Comparison of ENCODE assay signal across 15 mouse cellular contexts in genomic region chr1:138901431-138902117, GRCm38 (mm10). TPM values are rescaled to one million over a fixed set of nuclear protein-coding genes. Genes with fewer than 3 reads are reported as not detected.
DNase-seq lines count a peak whose midpoint lies in the region; TF ChIP-seq lines count a peak whose summit lies in the region.
"Had no signal": no experiment of that assay in that cellular context is flagged by ENCODE, and none has a peak within 500 bp of the region (broad histone marks: within the 10 kb centered on the region; RNA-seq: fewer than 3 reads in every experiment).

No protein-coding gene starts in this region.

- no peaks in the 10 kb centered on the region; the same call in 1 of the 2 replicates for H3K27me3 ChIP-seq in cerebellum, adult 2 months (ENCODE audit: control insufficient read depth, insufficient read depth, low read length)
- H3K27me3 ChIP-seq: hindbrain, embryonic 15.5 days had no signal

- 18% methylated on average over 16 of the region's 16 CpGs for WGBS in cerebellum, adult 2 months

- no peak overlapping the region for H3K27ac ChIP-seq in cerebellum, adult 2 months (ENCODE audit: insufficient read depth, low read length)
- H3K27ac ChIP-seq: embryonic facial prominence, embryonic 10.5 days; hindbrain, embryonic 15.5 days had no signal

- intact Hi-C loops in left cerebral cortex, postnatal 25 days (cut with DNase I) = no loop called here

- peaks cover 4% of the 10 kb centered on the region; the same call in 1 of the 2 replicates for H3K4me1 ChIP-seq in cerebellum, adult 2 months (ENCODE audit: control insufficient read depth, insufficient read depth, low read length)
- H3K4me1 ChIP-seq: embryonic facial prominence, embryonic 10.5 days; hindbrain, embryonic 15.5 days had no signal

- H3K4me3 ChIP-seq in cerebellum, adult 2 months (replicated peaks; ENCODE audit: insufficient read depth, low read depth, low read length) = no peak overlapping the region
- H3K4me3 ChIP-seq: embryonic facial prominence, embryonic 10.5 days; hindbrain, embryonic 15.5 days had no signal

- peak; percentile 71 for DNase-seq in brain, embryonic 14.5 days (ENCODE audit: low read depth)
- DNase-seq in cerebellum, adult 2 months = peak; percentile 84 to 89
- DNase-seq in layer of hippocampus, adult 11-12 months (ENCODE audit: low spot score) = peak; percentile 71
- DNase-seq in left cerebral cortex, postnatal 25 days (ENCODE audit: low spot score in 2 of 2) = peak; percentile 44 to 66
- DNase-seq in embryo, embryonic 10 days (ENCODE audit: low spot score) = no peak
- no peak for DNase-seq in thymus, postnatal 36 days
- no peak for DNase-seq in lung, adult 18-20 months
- DNase-seq in testis, postnatal 14 days (ENCODE audit: low spot score) = no peak
- DNase-seq: adrenal gland, postnatal 10 days; gastrocnemius, postnatal 25 days; lung, postnatal 36 days had no signal

- TF ChIP-seq CTCF in brain, embryonic 14.5 days (IDR thresholded peaks at IDR 0.05; ENCODE audit: borderline replicate concordance, extremely low read depth, insufficient read depth, insufficient read length) = no peak
- TF ChIP-seq CTCF in cerebellum, adult 2 months (IDR thresholded peaks at IDR 0.05; ENCODE audit: borderline replicate concordance, insufficient read depth, low read depth, low read length) = no peak

- TF ChIP-seq POLR2A in brain, embryonic 14.5 days (IDR thresholded peaks at IDR 0.05; ENCODE audit: borderline replicate concordance, extremely low read depth, insufficient read depth, insufficient read length, poor library complexity, severe bottlenecking) = no peak
- no peak for TF ChIP-seq POLR2A in cerebellum, adult 2 months (IDR thresholded peaks at IDR 0.05; ENCODE audit: borderline replicate concordance, insufficient read depth, low read length)

RNA-seq across cellular contexts. Expression of gene 2310009B15Rik, which starts 44.9 kb away (rescaled TPM):
- polyA plus RNA-seq in brain, embryonic 14.5 days (2012; rRNA removed) = 38.6 and 65.3 TPM in 2 replicates
- 23.5 and 26.4 TPM in 2 replicates for polyA plus RNA-seq in cerebellum, adult 2 months (2012; rRNA removed)
- 10 to 100 TPM; 14.4 to 15.8 TPM for total RNA-seq in left cerebral cortex, postnatal 25 days (2021)

RNA-seq across cellular contexts. Expression of gene Lhx9, which starts 53.2 kb away (rescaled TPM):
- polyA plus RNA-seq in brain, embryonic 14.5 days (2012; rRNA removed) = 62.8 and 83.9 TPM in 2 replicates
- 2.9 and 4.2 TPM in 2 replicates for polyA plus RNA-seq in cerebellum, adult 2 months (2012; rRNA removed)
- total RNA-seq in left cerebral cortex, postnatal 25 days (2021) = under 1 TPM; 0.66 to 0.85 TPM
- total RNA-seq: gastrocnemius, postnatal 25 days; neutrophil, adult 5-6 weeks had no signal
- polyA plus RNA-seq: large intestine, adult 2 months had no signal

Comparison
In these comparisons a context has a peak if more than half of its experiments do, and no peak if none do; other contexts are left out.
1. DNase-seq: peak in brain, embryonic 14.5 days (single experiment), cerebellum, adult 2 months (2 of 2), layer of hippocampus, adult 11-12 months (single experiment) and left cerebral cortex, postnatal 25 days (2 of 2); none in embryo, embryonic 10 days (single experiment), thymus, postnatal 36 days (0 of 2), lung, adult 18-20 months (0 of 2) and testis, postnatal 14 days (single experiment).
2. RNA of gene Lhx9, which starts 53.2 kb away (polyA plus RNA-seq): 62.8 to 83.9 TPM in brain, embryonic 14.5 days; 2.9 to 4.2 TPM in cerebellum, adult 2 months; every median in the first group is over 10 times any median in the second.